Mouse (Mus musculus): ENCODE results near the gene 4930539E08Rik. TPM values are rescaled to one million over a fixed set of nuclear protein-coding genes. Genes with fewer than 3 reads are reported as not detected.
A peak's percentile ranks its signal among the peaks of the same experiment; 100 is the strongest.

Gene 4930539E08Rik
- total RNA-seq, 4 experiments from 2014 or later: 10.5 to 12.1 (median 10.8) TPM

DNA sequence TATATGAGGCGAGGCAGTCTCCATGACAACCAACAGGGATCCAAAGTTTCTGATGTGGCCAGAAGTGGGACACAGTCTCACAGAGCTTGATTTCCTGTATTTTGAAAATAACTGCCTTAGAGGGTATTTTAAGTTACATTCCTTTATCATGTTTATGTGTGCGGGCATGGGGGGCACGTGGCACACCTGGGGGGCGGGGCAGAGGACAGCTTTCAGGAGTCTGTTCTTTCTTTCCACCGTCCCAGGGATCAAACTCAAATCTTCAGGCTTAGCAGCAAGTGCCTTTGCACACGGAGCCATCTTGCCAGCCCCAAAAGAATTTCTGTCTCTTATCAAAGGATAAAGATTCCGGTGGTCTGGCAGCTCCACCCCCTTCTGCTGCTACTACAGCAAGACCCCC is 51.2 kb downstream of the 4930539E08Rik start:
- no peak for DNase-seq (ENCODE audit: low spot score in 2 of 2)

DNA sequence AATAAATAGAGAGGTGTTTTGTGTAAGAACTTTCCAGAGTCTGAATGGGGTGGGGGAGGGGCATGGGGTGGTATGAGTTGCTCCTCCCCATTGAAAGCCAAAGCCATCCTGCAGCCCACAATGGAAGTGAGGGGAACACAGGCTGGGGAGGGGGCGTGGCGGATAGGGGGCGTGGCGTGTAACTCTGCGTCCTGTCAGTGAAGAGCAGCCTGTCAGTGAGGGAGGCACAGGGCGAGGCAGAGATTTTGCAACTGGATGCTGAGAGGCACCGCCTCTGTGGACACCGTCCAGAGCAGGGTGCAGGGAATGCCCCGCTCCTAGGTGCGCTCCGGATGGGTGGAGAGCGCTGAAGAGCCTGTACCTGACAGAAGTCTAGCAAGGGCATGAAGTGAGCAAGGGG is 56.9 kb downstream of the 4930539E08Rik start, which contains the start of gene Pnpla1:
Gene Pnpla1 (plus strand): TSS at position 207 of the 400 bp plus-strand sequence.
- DNase-seq (ENCODE audit: low spot score in 2 of 2): no peak

DNA sequence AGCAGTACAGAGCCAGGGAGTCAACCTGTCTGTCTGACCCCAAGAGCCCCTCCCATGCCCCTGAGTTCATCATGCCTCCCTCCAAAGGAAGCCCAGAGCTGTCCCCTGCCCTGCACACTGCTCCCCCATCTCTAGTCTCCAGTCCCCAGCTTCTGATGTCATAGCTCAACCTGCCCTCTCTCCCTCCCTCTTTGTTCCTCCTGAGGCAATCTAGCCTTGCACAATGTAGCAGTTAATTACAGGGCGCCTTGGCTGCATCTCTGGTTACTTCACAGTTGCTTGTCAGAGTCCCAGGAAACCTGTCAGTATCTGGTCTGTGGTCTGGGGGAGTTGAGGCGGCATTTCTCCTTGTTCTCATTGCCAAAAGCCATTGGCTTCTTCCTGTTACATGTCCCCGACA is 59.1 kb downstream of the 4930539E08Rik start:
- DNase-seq (ENCODE audit: low spot score in 2 of 2): no peak

DNA sequence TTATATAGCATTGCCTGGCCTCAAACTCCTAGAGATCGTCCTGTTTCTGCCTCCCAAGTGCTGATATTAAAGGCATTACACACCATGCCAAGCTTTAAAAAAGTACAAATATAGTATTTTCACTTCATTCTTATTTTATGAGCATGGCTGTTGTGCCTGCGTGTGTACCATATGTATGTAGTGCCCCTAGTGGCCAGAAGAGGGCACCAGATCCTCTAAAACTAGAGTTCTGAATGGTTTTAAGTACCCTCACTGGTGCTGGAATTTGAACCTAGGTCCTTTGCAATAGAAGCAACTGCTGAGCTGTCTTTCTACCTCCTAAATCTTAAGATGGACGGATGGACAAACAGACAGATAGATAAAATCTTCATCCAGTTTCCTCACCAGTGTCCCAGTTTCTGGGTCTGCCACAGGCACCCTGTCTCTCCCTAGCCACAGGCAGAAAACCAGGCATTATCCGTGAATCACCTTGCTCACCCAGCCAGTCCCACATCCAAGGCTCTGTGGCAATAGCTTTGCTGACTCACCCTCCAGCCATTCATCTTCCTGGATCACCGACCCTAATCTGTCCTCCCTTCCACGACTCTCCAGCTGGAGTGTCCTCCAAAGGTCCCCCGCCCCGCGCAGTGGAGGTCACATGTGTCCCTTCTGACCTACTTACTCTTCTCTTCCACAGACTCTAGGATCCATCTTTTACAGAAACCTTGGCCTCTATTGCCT is 59.8 kb downstream of the 4930539E08Rik start:
- no peak for DNase-seq (ENCODE audit: low spot score in 2 of 2)

DNA sequence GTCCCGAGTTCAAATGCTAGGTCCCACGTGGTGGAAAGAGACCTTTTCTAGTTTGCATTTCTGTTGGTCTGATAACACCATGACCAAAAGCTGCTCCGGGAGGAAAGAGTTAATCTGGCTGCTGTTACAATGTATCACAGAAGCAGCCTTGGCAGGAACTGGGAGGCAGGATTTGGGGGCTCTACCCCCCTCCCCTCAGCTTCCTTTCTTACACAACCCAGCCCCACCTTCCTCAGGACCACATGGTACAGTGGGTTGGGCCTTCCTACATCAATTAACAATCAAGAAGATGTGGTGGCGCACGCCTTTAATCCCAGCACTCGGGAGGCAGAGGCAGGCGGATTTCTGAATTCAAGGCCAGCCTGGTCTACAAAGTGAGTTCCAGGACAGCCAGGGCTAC is 60.7 kb downstream of the 4930539E08Rik start:
- DNase-seq (ENCODE audit: low spot score in 2 of 2): no peak

DNA sequence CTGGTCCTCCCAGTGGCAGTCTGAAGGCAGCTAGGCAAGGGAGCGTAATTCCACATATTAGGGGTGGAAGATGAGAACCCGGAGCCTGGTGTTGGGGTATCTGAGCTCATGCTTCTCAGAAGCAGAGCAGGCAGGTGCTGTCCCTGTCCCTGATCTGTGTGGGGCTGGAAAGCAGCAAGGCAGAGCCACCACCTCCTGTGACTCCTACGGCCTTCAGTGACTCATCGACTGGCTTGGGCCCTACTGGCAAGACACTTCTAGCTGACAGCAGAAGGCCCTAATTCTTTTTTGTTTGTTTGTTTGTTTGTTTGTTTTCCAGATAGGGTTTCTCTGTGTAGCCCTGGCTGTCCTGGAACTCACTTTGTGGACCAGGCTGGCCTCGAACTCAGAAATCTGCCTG is 64.6 kb downstream of the 4930539E08Rik start:
- no peak for DNase-seq (ENCODE audit: low spot score in 2 of 2)

DNA sequence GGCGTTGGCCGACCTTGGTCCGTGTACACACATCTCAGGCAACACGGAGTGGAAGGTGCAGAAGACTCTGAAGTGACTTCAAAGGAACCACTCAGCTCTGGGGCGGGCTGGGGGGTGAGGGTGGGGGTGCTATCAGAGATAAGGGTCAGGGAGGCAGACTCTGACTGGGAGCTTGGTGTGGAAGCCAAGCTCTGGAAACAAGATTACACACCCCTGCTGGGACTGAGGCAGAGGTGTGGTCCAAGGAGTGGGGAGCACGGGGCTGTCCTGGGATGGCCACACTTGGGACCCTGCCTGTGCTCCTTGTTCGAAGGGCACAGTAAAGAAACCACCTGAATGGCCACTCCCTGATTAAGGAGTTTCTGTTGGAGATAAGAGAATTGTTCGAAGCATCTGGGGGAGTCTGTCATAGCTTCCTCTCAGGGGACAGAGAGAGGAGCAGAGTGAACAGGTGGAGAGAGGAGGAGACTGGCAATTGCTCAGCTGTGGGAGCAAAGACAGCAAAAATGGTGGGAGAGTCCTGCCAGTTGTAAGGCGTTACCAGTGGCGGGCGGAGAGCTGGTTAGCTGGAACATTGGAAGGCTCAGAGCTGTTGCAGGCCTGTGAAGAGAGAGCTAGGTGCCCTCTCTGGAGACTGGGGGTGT is 68.0 kb downstream of the 4930539E08Rik start:
- DNase-seq (ENCODE audit: low spot score in 2 of 2): peak in 1 of 2 experiments; percentile 32

Other genes with a start within 250 kb of the 4930539E08Rik start
- gene Slc26a8, start 225.1 kb downstream of the 4930539E08Rik start, total RNA-seq (2022): 1 to 10 TPM; 6.0 to 8.4 (median 6.9) TPM
- gene Mapk14, start 224.0 kb downstream of the 4930539E08Rik start, total RNA-seq (2022): 10 to 100 TPM; 70.2 to 84.1 (median 76.9) TPM
- 1 to 10 TPM; 1.3 to 4.8 (median 1.5) TPM for gene AC170998.1, start 189.2 kb downstream of the 4930539E08Rik start, total RNA-seq (2022)
- gene Mapk13, start 146.0 kb downstream of the 4930539E08Rik start, total RNA-seq (2022): 1 to 10 TPM; 2.1 to 3.4 (median 2.7) TPM
- 10 to 100 TPM; 44.2 to 56.6 (median 52.6) TPM for gene Brpf3, start 114.2 kb downstream of the 4930539E08Rik start, total RNA-seq (2022)
- gene Pnpla1, start 56.9 kb downstream of the 4930539E08Rik start, total RNA-seq (2022): 1 to 10 TPM in 3 of 4 experiments, under 1 TPM in 1; 0.91 to 1.4 (median 1.1) TPM
- gene Pxt1, start 28.5 kb upstream of the 4930539E08Rik start, total RNA-seq (2022): not detected
- 10 to 100 TPM; 57.5 to 72.8 (median 64.2) TPM for gene Kctd20, start 36.6 kb upstream of the 4930539E08Rik start, total RNA-seq (2022)
- gene Stk38, start 92.7 kb upstream of the 4930539E08Rik start, total RNA-seq (2022): 10 to 100 TPM; 46.7 to 54.7 (median 48.4) TPM
- gene Srsf3, start 117.3 kb upstream of the 4930539E08Rik start, total RNA-seq (2022): 100 to 1,000 TPM; 101 to 142 (median 115) TPM
- 10 to 100 TPM; 18.9 to 27.0 (median 19.5) TPM for gene Cdkn1a, start 175.7 kb upstream of the 4930539E08Rik start, total RNA-seq (2022)
- gene Rab44, start 198.8 kb upstream of the 4930539E08Rik start, total RNA-seq (2022): under 1 TPM in 1 of 4 experiments, not detected in 3; 0.14 TPM